Mouse (Mus musculus) cerebellum, postnatal 10 days (tissue): ENCODE measurements at regions not wholly inside any gene's neighbourhood (a gene's known extent, or its start where the extent isn't known, plus 50 kb on each side); places are given as distances from the start of the nearest gene placed in this dataset.

ENCODE experiments used
- DNase-seq, 2 experiments: peaks; one replicate each; pipeline ENCODE4 v3.0.0; 2021; ENCODE audit warnings: mixed read lengths in 2 of 2

GRCm38 (mm10) chr10:98043873-98044272 lies 317.3 kb upstream of the C030005K15Rik start:
- DNase-seq = no peak

DNA sequence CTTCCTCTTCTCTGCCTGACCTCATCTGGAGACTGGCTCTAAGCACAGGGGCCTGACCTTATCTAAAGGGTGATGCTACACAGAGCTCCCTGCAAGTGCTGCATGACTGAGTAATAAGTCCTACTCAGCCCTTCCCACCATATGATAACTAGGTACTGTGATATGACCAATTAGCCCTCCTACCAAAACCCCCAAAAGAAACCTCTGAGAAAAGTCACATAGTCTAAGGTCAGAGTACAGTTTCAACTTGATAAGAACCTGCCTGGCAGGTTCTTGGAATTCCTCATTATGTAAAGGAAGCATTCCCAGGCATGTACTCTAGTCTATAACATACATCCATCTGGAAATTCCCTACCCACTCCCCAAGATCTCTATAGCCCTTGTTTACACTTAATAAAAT lies 318.0 kb upstream of the C030005K15Rik start:
- DNase-seq = no peak

DNA sequence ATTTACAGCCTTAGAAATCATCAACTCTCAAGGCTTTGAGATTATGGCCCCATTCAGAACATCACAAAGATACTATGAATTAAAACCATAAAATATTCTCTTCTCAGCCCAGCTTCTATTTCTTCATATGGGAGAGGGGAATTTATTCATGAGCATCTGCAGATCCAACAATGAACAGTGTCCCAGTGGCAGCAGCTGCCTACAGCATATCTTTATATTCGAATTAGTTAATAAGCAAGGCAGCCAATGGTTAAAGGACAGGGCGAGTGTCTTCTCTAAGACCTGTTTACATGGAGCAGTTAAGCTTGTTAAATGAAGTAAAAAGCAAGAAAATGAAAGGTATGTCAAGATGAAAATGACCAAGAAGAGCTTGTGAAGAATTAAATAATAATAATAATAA lies 346.9 kb upstream of the C030005K15Rik start:
- no peak for DNase-seq

DNA sequence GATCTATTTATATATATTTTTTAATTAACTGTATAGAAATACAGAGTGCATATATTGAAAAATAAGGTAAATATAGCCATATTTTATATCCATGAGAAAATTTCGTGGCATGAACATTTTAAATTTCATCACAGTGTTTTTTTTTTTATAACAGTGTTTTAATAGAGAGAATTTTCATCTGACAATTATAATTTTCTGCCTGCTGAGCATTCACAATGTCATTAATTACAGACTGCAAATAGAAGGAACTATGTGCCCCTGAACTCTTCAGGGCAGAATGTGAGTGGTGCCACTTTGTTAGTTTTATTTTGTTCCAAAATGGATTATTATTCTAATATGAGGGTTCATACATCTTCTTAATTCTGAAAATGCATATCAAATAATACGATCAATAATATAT lies 358.3 kb upstream of the C030005K15Rik start:
- DNase-seq = no peak

DNA sequence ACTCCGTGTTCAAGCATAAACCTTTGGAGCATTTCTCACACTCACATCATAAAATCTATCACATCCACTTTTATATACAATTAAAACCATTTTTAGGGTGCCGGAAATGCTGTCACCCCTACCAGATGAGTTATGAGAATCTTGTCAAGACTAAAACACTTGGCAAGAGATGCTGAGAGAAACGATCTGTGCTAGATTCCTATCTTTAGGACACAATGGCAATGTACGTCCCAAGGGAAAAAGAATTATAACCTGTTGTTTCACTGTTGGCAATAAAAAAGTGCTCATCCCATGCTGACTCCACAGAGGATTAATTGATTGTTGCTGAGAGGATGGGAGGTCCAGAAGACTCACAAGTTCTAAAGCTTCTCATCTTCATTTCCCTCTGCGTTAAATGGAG lies 389.7 kb upstream of the C030005K15Rik start:
- no peak for DNase-seq

DNA sequence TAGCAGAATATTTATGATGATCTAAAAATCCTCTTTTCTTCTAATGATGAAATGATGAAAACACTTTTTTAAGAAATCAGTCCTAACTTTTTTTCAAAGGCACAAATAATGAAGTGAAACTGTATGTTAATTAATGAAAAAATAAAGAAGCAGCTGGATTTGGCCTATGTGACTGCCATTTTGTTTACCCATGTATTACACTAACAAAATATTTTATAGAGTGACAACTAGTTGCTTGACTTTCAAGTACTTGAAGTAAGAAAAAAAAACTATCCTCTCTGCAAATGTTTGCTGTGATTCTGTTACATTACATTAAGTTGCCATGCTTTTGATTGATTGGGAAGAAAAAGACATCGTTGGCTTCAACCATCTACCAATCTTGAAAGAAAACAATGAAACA lies 399.2 kb upstream of the C030005K15Rik start:
- no peak for DNase-seq

GRCm38 (mm10) chr10:98135026-98135425 lies 408.5 kb upstream of the C030005K15Rik start:
- DNase-seq = no peak

GRCm38 (mm10) chr10:98145773-98146172 lies 419.2 kb upstream of the C030005K15Rik start:
- DNase-seq = no peak

DNA sequence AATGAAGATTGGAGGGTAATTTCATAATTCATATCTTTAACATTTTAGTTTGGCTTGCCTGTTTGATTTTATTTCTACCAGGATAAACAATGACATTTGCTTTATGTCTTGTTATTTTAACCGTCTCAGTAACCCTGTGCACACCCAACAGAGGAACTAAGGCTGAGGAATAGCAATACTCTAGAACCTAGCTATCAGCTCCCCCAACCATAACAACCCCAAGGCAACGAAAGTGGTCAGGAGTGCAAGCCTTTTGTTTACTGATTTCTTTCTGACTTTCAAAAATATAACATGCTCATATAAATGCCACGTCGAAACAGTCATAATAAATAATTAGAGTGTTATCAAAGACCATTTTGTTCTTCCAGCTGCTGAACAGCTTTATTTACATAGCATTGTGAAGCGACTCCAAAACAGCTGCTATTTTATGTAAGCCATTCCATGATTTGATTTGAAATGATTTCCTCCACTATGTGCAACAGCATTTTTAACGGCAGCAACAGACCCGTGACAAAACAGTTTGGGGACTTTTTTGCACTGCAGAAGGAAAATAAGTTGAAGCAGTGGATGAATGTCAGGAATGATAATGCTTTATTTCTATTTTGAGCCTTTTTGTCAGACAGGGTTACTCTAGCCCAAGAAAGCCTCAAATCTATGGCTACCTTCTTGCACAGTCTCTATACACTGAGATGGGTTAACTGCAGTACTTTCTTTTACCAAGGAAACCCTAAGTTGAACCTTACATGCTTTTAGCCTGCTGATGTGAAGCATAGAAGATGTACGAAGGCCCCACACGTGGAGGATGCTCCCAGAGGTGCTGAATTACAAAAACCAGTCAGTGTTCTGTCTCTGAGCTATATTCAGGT lies 420.7 kb upstream of the C030005K15Rik start:
- DNase-seq = no peak

DNA sequence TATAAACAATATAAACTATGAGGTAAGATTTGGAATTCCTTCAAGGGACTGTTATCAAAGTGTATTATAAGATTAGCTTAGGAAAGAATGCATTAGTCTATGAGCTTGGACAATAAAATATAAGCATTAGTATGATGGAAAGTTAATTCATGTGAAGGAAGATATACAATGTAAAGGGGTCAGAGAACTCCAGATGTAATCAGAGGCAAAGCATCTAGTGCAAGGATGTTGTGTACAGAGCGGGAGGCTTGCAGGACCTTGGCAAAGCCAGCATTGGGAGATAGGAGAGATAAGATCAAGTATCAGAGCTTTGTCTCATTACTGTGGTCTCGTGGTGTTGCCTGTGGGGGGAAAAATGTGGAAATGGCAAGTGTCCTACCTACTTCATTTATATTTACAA lies 429.4 kb upstream of the C030005K15Rik start:
- DNase-seq = no peak

GRCm38 (mm10) chr10:98185666-98186065 lies 459.1 kb upstream of the C030005K15Rik start:
- DNase-seq = peak; percentile 73 to 76

DNA sequence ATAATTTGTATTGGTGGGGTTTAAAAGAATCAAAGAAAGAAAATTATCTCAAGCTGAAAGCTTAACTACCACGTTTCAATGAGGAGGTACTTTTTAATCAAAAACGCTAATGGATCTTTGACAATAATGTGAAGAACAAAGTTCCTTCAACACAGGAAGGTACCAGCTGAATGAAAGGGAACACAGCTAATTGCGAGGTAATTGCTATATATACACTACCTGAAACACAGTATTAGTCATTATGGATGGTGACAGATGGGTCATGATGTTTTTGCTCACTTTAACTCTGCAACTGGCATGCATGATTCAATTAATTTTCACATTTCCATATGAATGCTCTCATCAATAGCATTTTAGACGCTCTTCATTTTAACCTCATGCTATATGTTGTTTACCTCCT lies 470.3 kb upstream of the C030005K15Rik start:
- no peak for DNase-seq

DNA sequence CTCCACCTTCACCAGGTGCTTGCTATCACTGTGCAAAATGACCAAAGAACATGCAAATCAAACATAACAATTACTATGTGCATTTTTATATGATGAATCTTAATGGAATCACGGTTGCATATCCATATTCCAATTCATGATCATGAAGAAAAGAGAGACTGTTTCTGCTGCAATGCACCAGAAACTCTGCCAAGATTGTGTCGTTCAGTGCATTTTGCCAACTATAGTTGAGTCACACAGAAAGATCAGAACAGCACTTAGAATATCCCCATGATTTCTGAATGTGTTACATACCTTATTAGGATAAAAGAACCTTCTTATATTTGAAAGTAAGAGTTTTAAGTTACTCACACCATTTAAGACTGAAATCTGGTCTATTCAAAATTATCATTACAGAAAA lies 483.7 kb upstream of the C030005K15Rik start:
- DNase-seq = no peak

- DNase-seq = no peak
Measured at GRCm38 (mm10) chr10:98212876-98213587, 486.5 kb upstream of the C030005K15Rik start.

GRCm38 (mm10) chr10:98231017-98231416 lies 504.5 kb upstream of the C030005K15Rik start:
- DNase-seq = no peak

DNA sequence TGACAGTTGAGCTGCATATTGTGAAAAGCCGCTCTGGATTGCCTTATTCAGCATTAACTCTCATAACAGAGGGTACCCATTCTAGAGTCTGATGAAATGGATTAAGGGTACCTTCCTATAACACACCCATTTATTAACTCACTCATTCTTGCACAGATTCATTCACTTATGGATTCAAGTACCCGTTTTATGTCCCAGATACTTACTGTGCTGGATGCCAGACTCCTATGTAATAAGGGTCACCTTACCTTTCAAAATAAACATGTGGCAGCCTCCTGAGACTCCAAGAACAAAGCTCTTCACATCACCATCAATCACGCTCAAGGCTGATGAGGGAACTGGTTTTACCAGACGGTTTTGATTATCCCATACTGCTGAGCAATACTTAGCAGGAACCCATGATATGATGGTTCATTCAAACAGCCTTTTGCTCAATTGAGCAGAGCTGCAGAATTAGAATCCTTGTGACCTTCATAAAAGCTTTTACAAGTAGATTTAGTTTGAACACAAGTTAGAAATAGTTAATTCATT lies 505.2 kb upstream of the C030005K15Rik start:
- DNase-seq = no peak

- no peak for DNase-seq
Measured at GRCm38 (mm10) chr10:98248311-98248710, 521.8 kb upstream of the C030005K15Rik start.

DNA sequence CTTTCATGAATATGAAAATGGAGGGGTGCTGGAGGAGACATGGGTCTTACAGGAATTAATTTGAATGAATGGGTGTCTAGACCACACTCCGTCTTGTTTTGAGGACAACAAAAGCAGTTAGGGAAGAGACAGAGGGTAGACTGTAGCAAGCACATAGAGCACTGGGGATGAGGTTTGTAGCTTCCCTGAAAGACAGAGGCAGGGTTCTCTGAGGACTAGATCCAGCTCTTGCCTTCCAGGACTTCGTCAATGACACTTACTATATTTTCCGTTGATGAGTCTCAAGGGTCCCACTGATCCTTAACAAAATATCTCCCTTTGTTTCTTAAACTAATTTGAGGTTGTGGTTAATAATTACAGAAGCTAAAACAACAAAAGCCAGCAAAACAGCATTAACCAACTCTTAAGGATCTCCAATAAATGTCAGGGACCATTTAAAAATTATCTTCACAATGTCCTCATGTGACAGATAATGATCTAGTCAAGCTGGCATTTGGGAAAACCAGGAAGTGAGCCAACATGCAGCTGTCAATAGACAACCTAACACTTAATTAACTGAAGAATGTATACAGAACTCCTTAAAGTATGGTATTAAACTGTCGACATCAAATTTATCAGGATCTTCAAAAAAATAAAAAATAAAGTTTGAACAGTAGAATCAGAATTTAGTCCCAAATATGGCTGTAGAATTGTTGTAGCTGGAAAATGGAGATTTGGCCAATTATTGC lies 531.6 kb upstream of the C030005K15Rik start:
- DNase-seq = no peak

- DNase-seq = no peak
Measured at GRCm38 (mm10) chr10:98259283-98259682, 532.7 kb upstream of the C030005K15Rik start.

- DNase-seq = peak in 1 of 2 experiments; percentile 5
Measured at GRCm38 (mm10) chr10:98268511-98268910, 542.0 kb upstream of the C030005K15Rik start.

- DNase-seq = no peak
Measured at GRCm38 (mm10) chr10:98291617-98292016, 565.1 kb upstream of the C030005K15Rik start.

- no peak for DNase-seq
Measured at GRCm38 (mm10) chr10:98292140-98292539, 565.6 kb upstream of the C030005K15Rik start.

DNA sequence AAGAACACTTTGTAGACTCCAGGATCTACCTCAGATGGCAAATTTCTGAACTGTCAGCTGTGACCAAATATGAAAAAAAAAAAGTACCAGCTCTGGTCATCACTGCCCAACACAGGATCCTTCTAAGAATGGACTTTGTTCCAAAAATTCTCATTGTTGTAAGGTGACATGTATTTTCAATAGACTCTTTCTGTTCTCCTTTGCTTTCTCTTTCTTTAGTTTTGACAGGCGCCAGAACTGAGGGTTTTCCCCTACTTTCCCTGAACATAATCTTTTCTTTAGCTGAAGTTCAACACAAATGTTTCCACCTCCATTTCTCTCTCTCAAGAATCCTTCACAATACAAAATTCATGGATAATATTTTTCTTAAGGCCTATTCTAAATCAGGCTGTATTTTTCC lies 579.1 kb upstream of the C030005K15Rik start:
- no peak for DNase-seq
